Mouse (Mus musculus) limb, embryonic 15.5 days (tissue): ENCODE measurements around the gene Gm11116. TPM values are rescaled to one million over a fixed set of nuclear protein-coding genes. Genes with fewer than 3 reads are reported as not detected.
"Not testable (repeated sequence)": the region's sequence is repeated elsewhere in the genome, so short reads cannot be mapped to it uniquely, and the experiment has no call there.

Experiments
- ATAC-seq: fragments of 200-750 bp; cut with Nextera tagmentation; 2 replicates; pipeline ENCODE4 v1.8.0; 2017; ENCODE audit warnings: low read depth, moderate TSS enrichment; ENCODE audit not compliant: insufficient number of reproducible peaks, low FRiP score, low TSS enrichment
- H3K27ac ChIP-seq: fragments of 300-500 bp; sonication (generic); 2 replicates; pipeline ENCODE4 v1.5.1; 2015; ENCODE audit warnings: moderate library complexity, mild to moderate bottlenecking, inconsistent platforms
- H3K27me3 ChIP-seq: fragments of 300-500 bp; sonication (generic); 2 replicates; pipeline ENCODE4 v1.6.1; 2015; ENCODE audit warnings: inconsistent platforms
- H3K36me3 ChIP-seq: fragments of 300-500 bp; sonication (generic); 2 replicates; pipeline ENCODE4 v1.6.1; 2015; ENCODE audit warnings: inconsistent platforms
- H3K4me1 ChIP-seq: fragments of 300-500 bp; sonication (generic); 2 replicates; pipeline ENCODE4 v1.6.1; 2015; ENCODE audit warnings: inconsistent platforms
- H3K4me2 ChIP-seq: fragments of 300-500 bp; sonication (generic); 2 replicates; pipeline ENCODE4 v1.6.1; 2015; ENCODE audit warnings: mild to moderate bottlenecking, inconsistent platforms
- H3K4me3 ChIP-seq: fragments of 300-500 bp; sonication (generic); 2 replicates; pipeline ENCODE4 v1.5.1; 2015; ENCODE audit warnings: mild to moderate bottlenecking, inconsistent platforms
- H3K9ac ChIP-seq: fragments of 300-500 bp; sonication (generic); 2 replicates; pipeline ENCODE4 v1.6.1; 2015; ENCODE audit warnings: inconsistent platforms
- H3K9me3 ChIP-seq: fragments of 300-500 bp; sonication (generic); 2 replicates; pipeline ENCODE4 v1.6.1; 2016; ENCODE audit warnings: inconsistent platforms
- WGBS: fragments of 180-500 bp; shearing (Covaris S2); methylation state at CpG from one replicate; pipeline ENCODE4 v1.1.7; 2015; 5-methylcytosine and 5-hydroxymethylcytosine counted together
- polyA plus RNA-seq: library from polyadenylated mRNA; unstranded; fragments of >200 nt; fragmentation: Nextera tagmentation; extraction: Ambion mirVana; gene quantifications from 2 replicates; pipeline ENCODE4 v1.2.1, GENCODE M21; 2015

The Gm11116 gene
- not detected in 2 replicates for polyA plus RNA-seq

- Histone ChIP-seq H3K27ac (no peak within 1 kb of the TSS), H3K4me2 (no peak within 1 kb of the TSS), H3K27me3 (no peaks in the 10 kb centered on the region), H3K4me1 (no peaks in the 10 kb centered on the region), H3K9ac (no peak within 1 kb of the TSS), H3K4me3 (no peak within 1 kb of the TSS), H3K9me3 (no peaks in the 10 kb centered on the region), H3K36me3 (no peaks in the 10 kb centered on the region)
- ATAC-seq = no peak
- 71% methylated on average over 1 of the region's 1 CpGs for WGBS
Observed at GRCm38 (mm10) chr5:88111430-88111829, at the start of gene Gm11116. Gene Gm11116, minus strand, starts transcription at chr5:88111530.

DNA sequence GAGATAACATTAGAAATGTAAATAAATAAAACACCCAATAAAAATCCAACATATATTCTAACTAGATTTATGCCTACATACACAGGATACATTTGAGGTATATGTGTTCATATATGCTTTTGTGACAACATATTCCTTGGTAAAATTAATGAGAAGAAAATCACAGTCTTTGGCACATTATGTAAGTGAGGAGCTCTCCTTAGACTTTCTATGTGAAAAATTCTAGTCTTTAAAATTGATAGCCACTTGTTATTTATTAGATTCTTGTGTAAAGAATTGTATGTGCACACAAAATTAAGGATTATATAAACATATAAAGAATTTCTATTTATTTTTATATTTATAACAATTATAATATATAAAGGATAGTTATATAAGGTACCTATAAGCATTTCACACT is 42.7 kb upstream of the Gm11116 start, which contains the start of gene Gm11115:
Gene Gm11115, minus strand, starts transcription at position 101 of the 400 bp plus-strand sequence.
- H3K4me1 ChIP-seq = no peaks in the 10 kb centered on the region

DNA sequence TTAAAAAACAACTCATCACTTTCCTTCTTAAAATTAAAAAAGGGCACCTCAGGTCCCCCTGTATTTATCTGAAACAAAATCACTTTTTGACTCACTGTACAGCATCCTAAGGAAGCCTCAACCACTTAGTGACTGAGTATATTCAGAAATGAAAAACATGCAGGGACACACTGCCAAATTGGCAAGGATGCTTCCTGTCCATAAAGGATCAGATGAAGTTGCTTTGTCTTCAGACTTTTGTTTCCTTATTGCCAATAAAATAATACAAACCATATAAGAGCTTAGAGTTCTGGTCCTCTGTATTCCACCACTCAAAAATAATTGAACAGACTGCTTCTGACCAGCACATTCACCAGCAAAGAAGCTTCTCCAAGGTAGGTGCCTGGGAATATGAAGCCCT is 25.1 kb downstream of the Gm11116 start, which contains the start of gene Smr2:
Gene Smr2, plus strand, starts transcription at position 301 of the 400 bp plus-strand sequence.
- H3K4me3 ChIP-seq, H3K4me2 ChIP-seq, H3K9me3 ChIP-seq, H3K4me1 ChIP-seq, ATAC-seq, H3K27ac ChIP-seq, H3K9ac ChIP-seq, H3K36me3 ChIP-seq, H3K27me3 ChIP-seq: not testable (repeated sequence)

More for the DNA sequence above, 42.7 kb upstream of the Gm11116 start, which contains the start of gene Gm11115:
- Histone ChIP-seq H3K27me3 (no peaks in the 10 kb centered on the region), H3K4me2 (no peak within 1 kb of the TSS), H3K36me3 (no peaks in the 10 kb centered on the region), H3K9ac (no peak within 1 kb of the TSS), H3K27ac (no peak within 1 kb of the TSS), H3K9me3 (no peaks in the 10 kb centered on the region), H3K4me3 (no peak within 1 kb of the TSS)
- no peak for ATAC-seq

Other genes starting within 250 kb of the Gm11116 start
- gene Odam, start 226.5 kb downstream of the Gm11116 start, polyA plus RNA-seq = not detected in 2 replicates
- not detected in 2 replicates for gene Csn3, start 186.0 kb downstream of the Gm11116 start, polyA plus RNA-seq
- not detected in 2 replicates for gene 2310003L06Rik, start 142.1 kb downstream of the Gm11116 start, polyA plus RNA-seq
- gene Gm28434, start 142.0 kb downstream of the Gm11116 start, polyA plus RNA-seq = not detected in 2 replicates
- gene Cabs1, start 132.1 kb downstream of the Gm11116 start, polyA plus RNA-seq = not detected in 2 replicates
- gene Smr3a, start 109.0 kb downstream of the Gm11116 start, polyA plus RNA-seq = not detected in 2 replicates
- gene Smr2, start 25.0 kb downstream of the Gm11116 start, polyA plus RNA-seq = 0.31 TPM in 1 of 2 replicates, not detected in the other
- gene Gm11115, start 42.6 kb upstream of the Gm11116 start, polyA plus RNA-seq = not detected in 2 replicates
- gene Gm7714, start 157.4 kb upstream of the Gm11116 start, polyA plus RNA-seq = not detected in 2 replicates
- not detected in 2 replicates for gene Prol1, start 205.8 kb upstream of the Gm11116 start, polyA plus RNA-seq